Mouse (Mus musculus): ENCODE results near the gene Thbs3. TPM values are rescaled to one million over a fixed set of nuclear protein-coding genes. Genes with fewer than 3 reads are reported as not detected.

Gene Thbs3
- polyA plus RNA-seq, 1 experiment from 2014 or later, result 19.4 TPM

GRCm38 (mm10) chr3:89260211-89260610 is 45.2 kb downstream of the Thbs3 start:
- Histone ChIP-seq H3K9me3 (ENCODE audit: control insufficient read depth, low read length) (no peaks in the 10 kb centered on the region), H3K36me3 (ENCODE audit: control insufficient read depth, insufficient read depth, low read length) (no peaks in the 10 kb centered on the region), H3K27ac (ENCODE audit: low read depth) (no peak overlapping the region), H3K4me2 (ENCODE audit: low read length) (no peak overlapping the region), H3K4me1 (replicated peaks; ENCODE audit: control insufficient read depth, insufficient read depth, low read length) (no peaks in the 10 kb centered on the region), H3K4me3 (ENCODE audit: low read depth, low read length) (no peak overlapping the region), H3K9ac (ENCODE audit: low read length) (no peak overlapping the region), H3K27me3 (replicated peaks; ENCODE audit: control insufficient read depth, insufficient read depth, low read length) (no peaks in the 10 kb centered on the region)
- ATAC-seq (replicated peaks; ENCODE audit: low FRiP score, low TSS enrichment, low read depth) (no peak), DNase-seq (ENCODE audit: low spot score) (no peak)
- 66% methylated on average over 3 of the region's 3 CpGs for WGBS

GRCm38 (mm10) chr3:89262417-89262816 is 47.4 kb downstream of the Thbs3 start:
- no peak for DNase-seq (ENCODE audit: low spot score)
- H3K4me3 ChIP-seq (ENCODE audit: low read depth, low read length), result no peak overlapping the region
- peaks cover 11% of the 10 kb centered on the region for H3K4me1 ChIP-seq (replicated peaks; ENCODE audit: control insufficient read depth, insufficient read depth, low read length)
- H3K4me2 ChIP-seq (ENCODE audit: low read length), result no peak overlapping the region
- H3K27ac ChIP-seq (ENCODE audit: low read depth), result no peak overlapping the region
- H3K9me3 ChIP-seq (ENCODE audit: control insufficient read depth, low read length), result no peaks in the 10 kb centered on the region
- no peaks in the 10 kb centered on the region for H3K27me3 ChIP-seq (replicated peaks; ENCODE audit: control insufficient read depth, insufficient read depth, low read length)
- no peak overlapping the region for H3K9ac ChIP-seq (ENCODE audit: low read length)
- H3K36me3 ChIP-seq (ENCODE audit: control insufficient read depth, insufficient read depth, low read length), result no peaks in the 10 kb centered on the region
- no peak for ATAC-seq (replicated peaks; ENCODE audit: low FRiP score, low TSS enrichment, low read depth)
- WGBS, result 70% methylated on average over 10 of the region's 10 CpGs

GRCm38 (mm10) chr3:89266439-89266893 is 51.5 kb downstream of the Thbs3 start:
- ATAC-seq (replicated peaks; ENCODE audit: low FRiP score, low TSS enrichment, low read depth) (peak; percentile 64), DNase-seq (ENCODE audit: low spot score) (peak; percentile 81)
- Histone ChIP-seq H3K36me3 (ENCODE audit: control insufficient read depth, insufficient read depth, low read length) (no peaks in the 10 kb centered on the region; the same call in 1 of the 2 replicates), H3K27ac (ENCODE audit: low read depth) (peak overlapping the region; percentile 38; the same call in 1 of the 2 replicates), H3K27me3 (replicated peaks; ENCODE audit: control insufficient read depth, insufficient read depth, low read length) (no peaks in the 10 kb centered on the region), H3K9ac (ENCODE audit: low read length) (peak overlapping the region; percentile 62), H3K4me1 (replicated peaks; ENCODE audit: control insufficient read depth, insufficient read depth, low read length) (peaks cover 36% of the 10 kb centered on the region), H3K9me3 (ENCODE audit: control insufficient read depth, low read length) (no peaks in the 10 kb centered on the region), H3K4me3 (ENCODE audit: low read depth, low read length) (peak overlapping the region; percentile 71), H3K4me2 (ENCODE audit: low read length) (peak overlapping the region; percentile 62)
- under 1% methylated on average over 20 of the region's 20 CpGs for WGBS

- H3K4me3 ChIP-seq (ENCODE audit: low read depth, low read length), result no peak overlapping the region
- peaks cover 36% of the 10 kb centered on the region for H3K4me1 ChIP-seq (replicated peaks; ENCODE audit: control insufficient read depth, insufficient read depth, low read length)
- no peak for DNase-seq (ENCODE audit: low spot score)
- H3K27me3 ChIP-seq (replicated peaks; ENCODE audit: control insufficient read depth, insufficient read depth, low read length), result no peaks in the 10 kb centered on the region
- no peak overlapping the region for H3K9ac ChIP-seq (ENCODE audit: low read length)
- peaks cover 10% of the 10 kb centered on the region for H3K36me3 ChIP-seq (ENCODE audit: control insufficient read depth, insufficient read depth, low read length)
- no peak overlapping the region for H3K27ac ChIP-seq (ENCODE audit: low read depth)
- no peak for ATAC-seq (replicated peaks; ENCODE audit: low FRiP score, low TSS enrichment, low read depth)
- H3K9me3 ChIP-seq (ENCODE audit: control insufficient read depth, low read length), result no peaks in the 10 kb centered on the region
- H3K4me2 ChIP-seq (ENCODE audit: low read length), result no peak overlapping the region
- WGBS, result 59% methylated on average over 8 of the region's 8 CpGs
Observed at GRCm38 (mm10) chr3:89268916-89269315, 53.9 kb downstream of the Thbs3 start.

GRCm38 (mm10) chr3:89270051-89270755 is 55.2 kb downstream of the Thbs3 start, which contains the start of gene Slc50a1:
Gene Slc50a1, minus strand, starts transcription at chr3:89270570.
- Histone ChIP-seq H3K27ac (ENCODE audit: low read depth) (peak within 1 kb of the TSS; percentile 76), H3K4me1 (replicated peaks; ENCODE audit: control insufficient read depth, insufficient read depth, low read length) (peaks cover 36% of the 10 kb centered on the region), H3K4me3 (ENCODE audit: low read depth, low read length) (peak within 1 kb of the TSS; percentile 55), H3K9me3 (ENCODE audit: control insufficient read depth, low read length) (no peaks in the 10 kb centered on the region), H3K9ac (ENCODE audit: low read length) (peak within 1 kb of the TSS; percentile 69), H3K4me2 (ENCODE audit: low read length) (peak within 1 kb of the TSS; percentile 83), H3K36me3 (ENCODE audit: control insufficient read depth, insufficient read depth, low read length) (peaks cover 15% of the 10 kb centered on the region), H3K27me3 (replicated peaks; ENCODE audit: control insufficient read depth, insufficient read depth, low read length) (no peaks in the 10 kb centered on the region)
- WGBS, result under 1% methylated on average over 39 of the region's 39 CpGs
- ATAC-seq (replicated peaks; ENCODE audit: low FRiP score, low TSS enrichment, low read depth) (peak; percentile 51; the same call in 1 of the 2 replicates), DNase-seq (ENCODE audit: low spot score) (peak; percentile 88)

- H3K4me3 ChIP-seq (ENCODE audit: low read depth, low read length), result peak overlapping the region; percentile 55
- peak overlapping the region; percentile 69 for H3K9ac ChIP-seq (ENCODE audit: low read length)
- no peaks in the 10 kb centered on the region for H3K9me3 ChIP-seq (ENCODE audit: control insufficient read depth, low read length)
- H3K4me2 ChIP-seq (ENCODE audit: low read length), result peak overlapping the region; percentile 83
- DNase-seq (ENCODE audit: low spot score), result no peak
- 77% methylated on average over 6 of the region's 6 CpGs for WGBS
- H3K27me3 ChIP-seq (replicated peaks; ENCODE audit: control insufficient read depth, insufficient read depth, low read length), result no peaks in the 10 kb centered on the region
- peak overlapping the region; percentile 76; the same call in 1 of the 2 replicates for H3K27ac ChIP-seq (ENCODE audit: low read depth)
- no peak for ATAC-seq (replicated peaks; ENCODE audit: low FRiP score, low TSS enrichment, low read depth)
- peaks cover 35% of the 10 kb centered on the region for H3K4me1 ChIP-seq (replicated peaks; ENCODE audit: control insufficient read depth, insufficient read depth, low read length)
- peaks cover 22% of the 10 kb centered on the region for H3K36me3 ChIP-seq (ENCODE audit: control insufficient read depth, insufficient read depth, low read length)
Observed at GRCm38 (mm10) chr3:89270891-89271290, 55.9 kb downstream of the Thbs3 start.

GRCm38 (mm10) chr3:89271760-89272159 is 56.8 kb downstream of the Thbs3 start:
- H3K36me3 ChIP-seq (ENCODE audit: control insufficient read depth, insufficient read depth, low read length), result peaks cover 25% of the 10 kb centered on the region
- DNase-seq (ENCODE audit: low spot score), result no peak

GRCm38 (mm10) chr3:89276061-89276460 is 61.1 kb downstream of the Thbs3 start:
- no peak for DNase-seq (ENCODE audit: low spot score)
- Histone ChIP-seq H3K4me1 (replicated peaks; ENCODE audit: control insufficient read depth, insufficient read depth, low read length) (peaks cover 34% of the 10 kb centered on the region), H3K4me2 (ENCODE audit: low read length) (no peak overlapping the region), H3K4me3 (ENCODE audit: low read depth, low read length) (no peak overlapping the region), H3K27me3 (replicated peaks; ENCODE audit: control insufficient read depth, insufficient read depth, low read length) (no peaks in the 10 kb centered on the region), H3K36me3 (ENCODE audit: control insufficient read depth, insufficient read depth, low read length) (peaks cover 25% of the 10 kb centered on the region), H3K27ac (ENCODE audit: low read depth) (no peak overlapping the region), H3K9me3 (ENCODE audit: control insufficient read depth, low read length) (no peaks in the 10 kb centered on the region), H3K9ac (ENCODE audit: low read length) (no peak overlapping the region)
- WGBS, result 91% methylated on average over 13 of the region's 13 CpGs
- no peak for ATAC-seq (replicated peaks; ENCODE audit: low FRiP score, low TSS enrichment, low read depth)

More at GRCm38 (mm10) chr3:89271760-89272159, 56.8 kb downstream of the Thbs3 start:
- ATAC-seq (replicated peaks; ENCODE audit: low FRiP score, low TSS enrichment, low read depth), result no peak
- 74% methylated on average over 6 of the region's 6 CpGs for WGBS
- Histone ChIP-seq H3K4me1 (replicated peaks; ENCODE audit: control insufficient read depth, insufficient read depth, low read length) (peaks cover 33% of the 10 kb centered on the region), H3K9me3 (ENCODE audit: control insufficient read depth, low read length) (no peaks in the 10 kb centered on the region), H3K27ac (ENCODE audit: low read depth) (no peak overlapping the region), H3K4me3 (ENCODE audit: low read depth, low read length) (no peak overlapping the region), H3K4me2 (ENCODE audit: low read length) (no peak overlapping the region), H3K9ac (ENCODE audit: low read length) (no peak overlapping the region), H3K27me3 (replicated peaks; ENCODE audit: control insufficient read depth, insufficient read depth, low read length) (no peaks in the 10 kb centered on the region)

Data from intestine, embryonic 14.5 days (tissue).